Mouse (Mus musculus) bone marrow, adult 2 months (tissue): ENCODE measurements around the gene Olfr1015. TPM values are rescaled to one million over a fixed set of nuclear protein-coding genes. Genes with fewer than 3 reads are reported as not detected.

Experiments
- H3K27ac ChIP-seq: fragments of 200-500 bp; 2 replicates; pipeline ENCODE4 v1.5.1; 2012; ENCODE audit warnings: low read depth, mild to moderate bottlenecking, control low read depth, inconsistent platforms, low read length; ENCODE audit not compliant: control insufficient read depth, poor library complexity, insufficient read depth
- H3K4me1 ChIP-seq: fragments of 200-500 bp; 2 replicates; pipeline ENCODE4 v1.6.1; 2011; ENCODE audit warnings: low read length; ENCODE audit not compliant: control insufficient read depth, insufficient read depth
- H3K4me3 ChIP-seq: fragments of 200-500 bp; replicated peaks from 2 replicates; pipeline ENCODE3; 2011; ENCODE audit warnings: mild to moderate bottlenecking, low read depth, low read length, control low read depth; ENCODE audit not compliant: control insufficient read depth
- CTCF ChIP-seq: fragments of 200-500 bp; IDR thresholded peaks from 2 replicates; pipeline ENCODE4 v1.5.1; 2011; ENCODE audit warnings: low read length, control low read depth; ENCODE audit not compliant: control insufficient read depth, insufficient read depth
- POLR2A ChIP-seq: fragments of 200-500 bp; IDR thresholded peaks from 2 replicates; pipeline ENCODE4 v1.6.1; 2011; ENCODE audit warnings: low read depth, mild to moderate bottlenecking, control low read depth, low read length, borderline replicate concordance; ENCODE audit not compliant: control insufficient read depth
- WGBS: fragments of 180-500 bp; shearing (Covaris S2); methylation state at CpG from one replicate; pipeline ENCODE4 v1.1.7; 2018; 5-methylcytosine and 5-hydroxymethylcytosine counted together
- polyA plus RNA-seq: library from polyadenylated mRNA; stranded (reverse); fragments of >200 nt; gene quantifications from 2 replicates; pipeline ENCODE4 v1.2.4, GENCODE M21; 2011; ENCODE audit warnings: low replicate concordance; ENCODE audit not compliant: missing spikeins, insufficient read depth, insufficient read length

Gene Olfr1015
- not detected in 2 replicates for polyA plus RNA-seq

DNA sequence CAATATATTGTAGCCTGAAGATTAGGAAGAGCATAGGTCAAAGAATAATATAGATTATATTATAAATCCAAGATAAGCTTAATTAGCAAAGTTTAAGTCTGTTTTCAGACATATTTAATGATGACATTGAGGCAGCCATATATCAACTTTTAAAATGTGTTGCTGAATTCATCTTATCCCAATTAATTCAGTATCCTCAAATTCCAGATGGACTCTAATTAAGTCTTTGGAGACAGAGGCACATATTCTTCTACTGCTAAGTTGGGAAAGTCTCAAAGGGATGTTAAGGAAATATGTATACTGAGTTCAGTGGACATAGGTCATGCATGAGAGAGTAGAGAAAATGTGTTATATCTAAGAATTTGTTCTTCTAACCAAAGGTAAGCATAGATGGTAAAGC is at the start of gene Olfr1015:
Gene Olfr1015, plus strand, starts transcription at position 301 of the 400 bp plus-strand sequence.
- no peak within 1 kb of the TSS for H3K27ac ChIP-seq
- H3K4me3 ChIP-seq: no peak within 1 kb of the TSS
- no peaks in the 10 kb centered on the region for H3K4me1 ChIP-seq
- TF ChIP-seq CTCF (no peak), POLR2A (no peak)

DNA sequence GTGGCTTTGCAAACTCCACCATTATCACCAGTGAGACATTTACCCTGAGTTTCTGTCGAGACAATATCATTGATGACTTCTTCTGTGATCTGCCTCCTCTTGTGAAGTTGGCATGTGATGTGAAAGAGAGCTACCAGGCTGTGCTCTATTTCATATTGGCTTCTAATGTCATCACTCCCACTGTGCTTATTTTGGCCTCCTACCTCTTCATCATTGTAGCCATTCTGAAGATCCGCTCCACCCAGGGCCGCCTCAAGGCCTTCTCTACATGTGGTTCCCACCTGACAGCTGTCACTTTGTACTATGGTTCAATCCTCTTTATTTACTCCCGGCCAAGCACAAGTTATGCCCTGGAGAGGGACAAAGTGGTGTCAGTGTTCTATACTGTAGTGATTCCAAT is 28.0 kb upstream of the Olfr1015 start:
- Histone ChIP-seq H3K4me3 (no peak overlapping the region), H3K27ac (no peak overlapping the region), H3K4me1 (no peaks in the 10 kb centered on the region)
- WGBS: 75% methylated on average over 4 of the region's 4 CpGs
- TF ChIP-seq CTCF (no peak), POLR2A (no peak)

DNA sequence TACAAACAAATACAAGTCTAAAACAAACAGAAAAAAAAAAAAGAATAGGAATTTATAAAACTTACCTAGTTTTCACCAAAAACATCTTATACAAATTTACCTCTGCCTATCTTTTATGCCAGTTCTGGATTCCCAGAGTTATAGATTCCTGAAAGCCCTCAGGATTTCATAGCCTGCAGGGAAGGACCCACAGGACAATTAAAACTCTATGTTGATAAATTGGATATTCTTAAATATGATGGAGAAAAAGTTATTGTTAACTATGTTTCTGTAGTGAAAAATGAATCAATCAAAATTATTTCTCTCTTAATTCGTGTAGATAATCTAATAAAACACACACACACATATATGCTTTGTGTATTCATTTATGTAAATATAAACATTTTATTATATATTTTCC is 19.2 kb upstream of the Olfr1015 start, which contains the start of gene Olfr1012:
Gene Olfr1012, minus strand, starts transcription at position 101 of the 400 bp plus-strand sequence.
- no peak for TF ChIP-seq POLR2A
- no peak for TF ChIP-seq CTCF
- no peak within 1 kb of the TSS for H3K27ac ChIP-seq
- H3K4me3 ChIP-seq: no peak within 1 kb of the TSS
- H3K4me1 ChIP-seq: no peaks in the 10 kb centered on the region
- 55% methylated on average over 1 of the region's 1 CpGs for WGBS

DNA sequence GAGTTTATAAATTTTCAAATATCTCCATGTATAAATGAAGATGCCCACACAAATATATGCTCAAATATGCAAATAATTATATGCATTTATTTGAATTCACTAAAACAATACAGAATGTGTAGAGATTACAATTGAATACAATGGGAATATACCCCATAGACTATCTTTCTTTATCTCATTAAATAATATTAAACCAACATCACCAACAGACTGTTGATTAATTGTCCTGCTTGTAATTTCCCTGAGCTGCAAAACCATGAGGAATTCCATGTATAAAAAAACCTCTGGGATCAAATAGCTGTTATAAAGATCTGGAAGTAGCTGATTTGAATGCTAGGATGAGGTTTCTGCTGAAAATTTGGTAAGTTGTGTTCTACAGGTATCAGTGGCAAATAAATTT is 15.0 kb upstream of the Olfr1015 start, which contains the start of gene Olfr1013:
Gene Olfr1013, plus strand, starts transcription at position 301 of the 400 bp plus-strand sequence.
- TF ChIP-seq CTCF (no peak), POLR2A (no peak)
- Histone ChIP-seq H3K4me3 (no peak within 1 kb of the TSS), H3K27ac (no peak within 1 kb of the TSS), H3K4me1 (no peaks in the 10 kb centered on the region)

DNA sequence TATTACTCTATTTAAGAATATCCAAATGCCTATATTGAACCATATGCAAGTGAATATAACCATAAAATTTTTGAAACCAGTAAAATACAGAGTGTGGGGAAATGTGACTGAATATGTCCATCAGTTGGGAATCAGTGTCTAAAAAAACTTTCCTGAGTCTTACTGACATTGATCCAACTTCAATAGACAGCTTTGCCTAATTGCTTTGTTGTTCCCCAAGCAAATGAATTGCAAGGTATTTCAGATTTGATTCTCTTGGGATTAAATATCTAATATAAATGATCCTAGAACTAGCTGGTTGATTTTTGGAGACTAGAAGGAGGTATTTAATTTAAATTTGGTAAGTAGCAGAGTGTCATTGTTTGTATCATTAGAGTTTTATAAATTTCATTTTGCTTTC is 9.4 kb upstream of the Olfr1015 start, which contains the start of gene Olfr1014:
Gene Olfr1014, plus strand, starts transcription at position 301 of the 400 bp plus-strand sequence.
- H3K27ac ChIP-seq: no peak within 1 kb of the TSS
- no peaks in the 10 kb centered on the region for H3K4me1 ChIP-seq
- H3K4me3 ChIP-seq: no peak within 1 kb of the TSS
- TF ChIP-seq CTCF (no peak), POLR2A (no peak)

DNA sequence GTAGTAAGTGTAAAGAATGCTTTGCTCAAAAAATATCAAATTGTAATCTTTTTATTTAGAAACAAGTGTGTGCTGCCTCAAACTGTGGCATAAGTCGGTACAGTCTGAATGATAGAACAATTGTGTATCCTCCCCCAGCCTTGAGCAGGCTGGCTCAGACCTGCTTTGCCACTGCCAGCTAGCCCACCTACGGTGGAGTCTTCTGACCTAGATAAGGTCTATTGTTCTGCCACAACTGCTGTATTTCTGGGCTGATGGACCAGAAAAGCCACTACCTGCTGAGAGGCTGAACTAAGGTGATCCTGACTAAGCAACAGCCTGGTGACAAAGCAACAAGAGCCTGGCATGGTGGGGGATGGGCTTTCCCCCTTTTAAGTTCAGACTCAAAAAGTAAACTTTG is 10.5 kb downstream of the Olfr1015 start:
- Histone ChIP-seq H3K27ac (no peak overlapping the region), H3K4me3 (no peak overlapping the region), H3K4me1 (no peaks in the 10 kb centered on the region)
- TF ChIP-seq CTCF (no peak), POLR2A (no peak)
- 64% methylated on average over 2 of the region's 2 CpGs for WGBS

- H3K27ac ChIP-seq: no peak within 1 kb of the TSS
- H3K4me1 ChIP-seq: no peaks in the 10 kb centered on the region
- TF ChIP-seq CTCF: no peak
- no peak for TF ChIP-seq POLR2A
- WGBS: 76% methylated on average over 2 of the region's 2 CpGs
- H3K4me3 ChIP-seq: no peak within 1 kb of the TSS
Measured at GRCm38 (mm10) chr2:85802444-85802843, 20.6 kb downstream of the Olfr1015 start, which contains the start of gene Olfr1016. Olfr1016 (minus strand) TSS chr2:85802544.

- TF ChIP-seq CTCF (no peak), POLR2A (no peak)
- no peaks in the 10 kb centered on the region for H3K4me1 ChIP-seq
- WGBS: 83% methylated on average over 4 of the region's 4 CpGs
- H3K27ac ChIP-seq: no peak overlapping the region
- no peak overlapping the region for H3K4me3 ChIP-seq
Measured at GRCm38 (mm10) chr2:85804501-85804900, 22.7 kb downstream of the Olfr1015 start.

- Histone ChIP-seq H3K27ac (no peak within 1 kb of the TSS), H3K4me1 (no peaks in the 10 kb centered on the region), H3K4me3 (no peak within 1 kb of the TSS)
- TF ChIP-seq CTCF (no peak), POLR2A (no peak)
Measured at GRCm38 (mm10) chr2:85818179-85818578, 36.4 kb downstream of the Olfr1015 start, which contains the start of gene Olfr1018. Olfr1018 (plus strand) TSS chr2:85818479.

Other genes starting within 250 kb of the Olfr1015 start
- not detected in 2 replicates for gene Olfr996, start 202.8 kb upstream of the Olfr1015 start, polyA plus RNA-seq
- gene Olfr998, start 193.1 kb upstream of the Olfr1015 start, polyA plus RNA-seq: not detected in 2 replicates
- gene Olfr1000, start 170.1 kb upstream of the Olfr1015 start, polyA plus RNA-seq: not detected in 2 replicates
- not detected in 2 replicates for gene Olfr1002, start 131.3 kb upstream of the Olfr1015 start, polyA plus RNA-seq
- not detected in 2 replicates for gene Olfr154, start 117.6 kb upstream of the Olfr1015 start, polyA plus RNA-seq
- not detected in 2 replicates for gene Olfr1006, start 103.2 kb upstream of the Olfr1015 start, polyA plus RNA-seq
- not detected in 2 replicates for gene Olfr1008, start 92.6 kb upstream of the Olfr1015 start, polyA plus RNA-seq
- not detected in 2 replicates for gene Olfr1009, start 66.6 kb upstream of the Olfr1015 start, polyA plus RNA-seq
- not detected in 2 replicates for gene Olfr1012, start 19.3 kb upstream of the Olfr1015 start, polyA plus RNA-seq
- not detected in 2 replicates for gene Olfr1013, start 14.9 kb upstream of the Olfr1015 start, polyA plus RNA-seq
- gene Olfr1014, start 9.3 kb upstream of the Olfr1015 start, polyA plus RNA-seq: 0.52 TPM in 1 of 2 replicates, not detected in the other
- gene Olfr1016, start 20.5 kb downstream of the Olfr1015 start, polyA plus RNA-seq: not detected in 2 replicates
- gene Olfr1018, start 36.5 kb downstream of the Olfr1015 start, polyA plus RNA-seq: not detected in 2 replicates
- not detected in 2 replicates for gene Olfr1019, start 63.5 kb downstream of the Olfr1015 start, polyA plus RNA-seq
- not detected in 2 replicates for gene Olfr1020, start 65.0 kb downstream of the Olfr1015 start, polyA plus RNA-seq
- gene Olfr1022, start 86.6 kb downstream of the Olfr1015 start, polyA plus RNA-seq: not detected in 2 replicates
- not detected in 2 replicates for gene Olfr1023, start 103.6 kb downstream of the Olfr1015 start, polyA plus RNA-seq
- not detected in 2 replicates for gene Olfr1024, start 123.0 kb downstream of the Olfr1015 start, polyA plus RNA-seq
- not detected in 2 replicates for gene Olfr1025-ps1, start 133.2 kb downstream of the Olfr1015 start, polyA plus RNA-seq
- not detected in 2 replicates for gene Olfr1026, start 139.5 kb downstream of the Olfr1015 start, polyA plus RNA-seq
- gene Olfr1028, start 168.4 kb downstream of the Olfr1015 start, polyA plus RNA-seq: not detected in 2 replicates
- gene Olfr1029, start 191.9 kb downstream of the Olfr1015 start, polyA plus RNA-seq: not detected in 2 replicates
- 0.65 TPM in 1 of 2 replicates, not detected in the other for gene Olfr1030, start 197.3 kb downstream of the Olfr1015 start, polyA plus RNA-seq
- gene Olfr1031, start 208.3 kb downstream of the Olfr1015 start, polyA plus RNA-seq: not detected in 2 replicates
- not detected in 2 replicates for gene Olfr1032, start 223.5 kb downstream of the Olfr1015 start, polyA plus RNA-seq
- gene Olfr1033, start 238.6 kb downstream of the Olfr1015 start, polyA plus RNA-seq: not detected in 2 replicates